Mouse (Mus musculus) liver, adult 2 months (tissue): ENCODE measurements around the gene Cacna1g. TPM values are rescaled to one million over a fixed set of nuclear protein-coding genes. Genes with fewer than 3 reads are reported as not detected.

Source experiments
- DNase-seq: peaks from one replicate; pipeline ENCODE4 v3.0.0-alpha.2; 2011; ENCODE audit warnings: low read depth, low spot score; ENCODE audit errors: extremely low read depth
- H3K27ac ChIP-seq: fragments of 200-500 bp; replicated peaks from 2 replicates; pipeline ENCODE4 v1.5.1; 2012; ENCODE audit warnings: low read depth, mild to moderate bottlenecking, control low read depth, inconsistent platforms, low read length; ENCODE audit not compliant: insufficient read depth
- H3K27me3 ChIP-seq: fragments of 200-500 bp; 2 replicates; pipeline ENCODE4 v1.6.1; 2012; ENCODE audit warnings: mild to moderate bottlenecking, moderate library complexity, low read length, inconsistent platforms; ENCODE audit not compliant: control insufficient read depth, insufficient read depth
- H3K36me3 ChIP-seq: fragments of 200-500 bp; 2 replicates; pipeline ENCODE4 v1.6.1; 2012; ENCODE audit warnings: low read length, inconsistent platforms; ENCODE audit not compliant: control insufficient read depth, insufficient read depth
- H3K4me1 ChIP-seq: fragments of 200-500 bp; 2 replicates; pipeline ENCODE4 v1.6.1; 2011; ENCODE audit warnings: low read length; ENCODE audit not compliant: control insufficient read depth, insufficient read depth
- H3K4me3 ChIP-seq: fragments of 200-500 bp; 2 replicates; pipeline ENCODE4 v1.5.1; 2011; ENCODE audit warnings: low read depth, mild to moderate bottlenecking, control low read depth, low read length, moderate library complexity; ENCODE audit not compliant: insufficient read depth
- H3K79me2 ChIP-seq: fragments of 200-500 bp; 2 replicates; pipeline ENCODE4 v1.6.1; 2012; ENCODE audit warnings: inconsistent platforms, mild to moderate bottlenecking, low read length, moderate library complexity; ENCODE audit not compliant: control insufficient read depth, insufficient read depth
- H3K9ac ChIP-seq: fragments of 200-500 bp; 2 replicates; pipeline ENCODE4 v1.6.1; 2012; ENCODE audit warnings: low read depth, mild to moderate bottlenecking, control low read depth, inconsistent platforms, low read length
- CTCF ChIP-seq: fragments of 200-500 bp; IDR thresholded peaks from 2 replicates; pipeline ENCODE4 v1.5.1; 2011; ENCODE audit warnings: low read depth, low read length, control low read depth
- POLR2A ChIP-seq: fragments of 200-500 bp; IDR thresholded peaks from 2 replicates; pipeline ENCODE4 v1.6.1; 2011; ENCODE audit warnings: low read length, control low read depth; ENCODE audit not compliant: insufficient read depth; ENCODE audit errors: extremely low read depth
- WGBS: fragments of 180-500 bp; shearing (Covaris S2); methylation state at CpG from one replicate; pipeline ENCODE4 v1.1.7; 2018; 5-methylcytosine and 5-hydroxymethylcytosine counted together
- polyA plus RNA-seq: library from polyadenylated mRNA; depleted of rRNA; stranded (reverse); fragments of >200 nt; gene quantifications from 2 replicates; pipeline ENCODE4 v1.2.3, GENCODE M21; 2012; rRNA removed
- total RNA-seq: library from RNA; depleted of rRNA; stranded (reverse); fragments of >200 nt; gene quantifications from 2 replicates; pipeline ENCODE4 v1.2.3, GENCODE M21; 2014; rRNA removed

Gene Cacna1g
- total RNA-seq, result under 0.01 and 0.07 TPM in 2 replicates
- 0.26 and 0.51 TPM in 2 replicates for polyA plus RNA-seq

- under 1% methylated on average over 48 of the region's 71 CpGs for WGBS
- H3K27ac ChIP-seq, result no peak within 1 kb of the TSS
- peaks cover 15% of the 10 kb centered on the region for H3K27me3 ChIP-seq
- TF ChIP-seq CTCF (no peak), POLR2A (no peak)
- H3K4me3 ChIP-seq, result peak within 1 kb of the TSS; percentile 53; the same call in 1 of the 2 replicates
- 0 out of 2 replicates have a peak within 1 kb of the TSS, but pooled peaks have one; percentile 25 for H3K9ac ChIP-seq
- peaks cover 6% of the 10 kb centered on the region for H3K4me1 ChIP-seq
- H3K36me3 ChIP-seq, result no peaks in the 10 kb centered on the region
- H3K79me2 ChIP-seq, result no peaks in the 10 kb centered on the region
- DNase-seq, result peak; percentile 41
Observed at GRCm38 (mm10) chr11:94473707-94474543, at the start of gene Cacna1g. Gene Cacna1g (minus strand): TSS chr11:94474198.

- no peaks in the 10 kb centered on the region for H3K79me2 ChIP-seq
Observed at GRCm38 (mm10) chr11:94521219-94521843, 47.3 kb upstream of the Cacna1g start, which contains the start of gene Mycbpap. Gene Mycbpap (minus strand): TSS chr11:94521742.

GRCm38 (mm10) chr11:94513452-94513851 lies 39.5 kb upstream of the Cacna1g start:
- TF ChIP-seq POLR2A, result no peak
- no peak for TF ChIP-seq CTCF
- 50% methylated on average over 8 of the region's 9 CpGs for WGBS
- Histone ChIP-seq H3K9ac (no peak overlapping the region), H3K4me3 (no peak overlapping the region), H3K27ac (no peak overlapping the region), H3K4me1 (no peaks in the 10 kb centered on the region), H3K36me3 (no peaks in the 10 kb centered on the region), H3K79me2 (no peaks in the 10 kb centered on the region), H3K27me3 (no peaks in the 10 kb centered on the region)
- no peak for DNase-seq

More at GRCm38 (mm10) chr11:94521219-94521843, 47.3 kb upstream of the Cacna1g start, which contains the start of gene Mycbpap:
- DNase-seq, result peak; percentile 31
- no peak within 1 kb of the TSS for H3K27ac ChIP-seq
- H3K4me3 ChIP-seq, result peak within 1 kb of the TSS; percentile 72
- H3K36me3 ChIP-seq, result no peaks in the 10 kb centered on the region
- H3K4me1 ChIP-seq, result no peaks in the 10 kb centered on the region; the same call in 1 of the 2 replicates
- 3% methylated on average over 42 of the region's 42 CpGs for WGBS
- H3K27me3 ChIP-seq, result no peaks in the 10 kb centered on the region
- peak within 1 kb of the TSS; percentile 51; the same call in 1 of the 2 replicates for H3K9ac ChIP-seq
- peak; percentile 29; the same call in 1 of the 2 replicates for TF ChIP-seq CTCF
- TF ChIP-seq POLR2A, result no peak

- no peak overlapping the region for H3K9ac ChIP-seq
- no peaks in the 10 kb centered on the region for H3K4me1 ChIP-seq
- H3K27me3 ChIP-seq, result no peaks in the 10 kb centered on the region
- H3K27ac ChIP-seq, result no peak overlapping the region
- no peaks in the 10 kb centered on the region for H3K79me2 ChIP-seq
- no peak overlapping the region for H3K4me3 ChIP-seq
- no peaks in the 10 kb centered on the region for H3K36me3 ChIP-seq
- TF ChIP-seq CTCF, result no peak
- no peak for TF ChIP-seq POLR2A
- 70% methylated on average over 10 of the region's 10 CpGs for WGBS
- no peak for DNase-seq
Observed at GRCm38 (mm10) chr11:94508976-94509375, 35.0 kb upstream of the Cacna1g start.

GRCm38 (mm10) chr11:94501482-94501881 lies 27.5 kb upstream of the Cacna1g start:
- H3K27ac ChIP-seq, result no peak overlapping the region
- H3K36me3 ChIP-seq, result no peaks in the 10 kb centered on the region
- no peaks in the 10 kb centered on the region for H3K79me2 ChIP-seq
- 0 out of 2 replicates have a peak, but pooled peaks cover 8% of the 10 kb centered on the region for H3K27me3 ChIP-seq
- no peak overlapping the region for H3K9ac ChIP-seq
- TF ChIP-seq CTCF (no peak), POLR2A (no peak)
- no peak overlapping the region for H3K4me3 ChIP-seq
- no peaks in the 10 kb centered on the region for H3K4me1 ChIP-seq
- WGBS, result 90% methylated on average over 8 of the region's 8 CpGs
- no peak for DNase-seq
